Mouse (Mus musculus) skeletal muscle tissue, adult 2 months (tissue): Measurements from ENCODE around the gene Vmn1r17.
"Not testable (repeated sequence)": the region's sequence is repeated elsewhere in the genome, so short reads cannot be mapped to it uniquely, and the experiment has no call there.

Experiments
- DNase-seq: peaks from one replicate; pipeline ENCODE4 v3.0.0-alpha.2; 2012; ENCODE audit warnings: low read depth, low spot score

Gene Vmn1r17

GRCm38 (mm10) chr6:57363627-57364026, at the start of gene Vmn1r17:
Gene Vmn1r17, minus strand, starts transcription at chr6:57363727.
- DNase-seq: no peak

GRCm38 (mm10) chr6:57403480-57403879, 40.0 kb upstream of the Vmn1r17 start, which contains the start of gene Vmn1r19:
Gene Vmn1r19, plus strand, starts transcription at chr6:57403780.
- not testable (repeated sequence) for DNase-seq

- no peak for DNase-seq
Observed at GRCm38 (mm10) chr6:57395683-57396082, 32.2 kb upstream of the Vmn1r17 start, which contains the start of gene Vmn1r18. Gene Vmn1r18, minus strand, starts transcription at chr6:57395783.

GRCm38 (mm10) chr6:57367496-57367895, 4.0 kb upstream of the Vmn1r17 start:
- DNase-seq: no peak

- DNase-seq: not testable (repeated sequence)
Observed at GRCm38 (mm10) chr6:57365866-57366265, 2.3 kb upstream of the Vmn1r17 start.

GRCm38 (mm10) chr6:57356864-57357263, 6.7 kb downstream of the Vmn1r17 start:
- DNase-seq: no peak

- no peak for DNase-seq
Observed at GRCm38 (mm10) chr6:57329394-57329793, 34.1 kb downstream of the Vmn1r17 start, which contains the start of gene Vmn1r16. Gene Vmn1r16, minus strand, starts transcription at chr6:57329494.

GRCm38 (mm10) chr6:57326176-57326575, 37.4 kb downstream of the Vmn1r17 start:
- DNase-seq: no peak
